Mouse (Mus musculus) bone marrow, adult 2 months (tissue): ENCODE data around the gene Gm21954.

Source experiments
- CTCF ChIP-seq: fragments of 200-500 bp; IDR thresholded peaks from 2 replicates; pipeline ENCODE4 v1.5.1; 2011; ENCODE audit warnings: low read length, control low read depth; ENCODE audit not compliant: control insufficient read depth, insufficient read depth
- POLR2A ChIP-seq: fragments of 200-500 bp; IDR thresholded peaks from 2 replicates; pipeline ENCODE4 v1.6.1; 2011; ENCODE audit warnings: low read depth, mild to moderate bottlenecking, control low read depth, low read length, borderline replicate concordance; ENCODE audit not compliant: control insufficient read depth

GRCm38 (mm10) chr3:55465785-55466184 is 6.2 kb downstream of the Gm21954 start:
- TF ChIP-seq POLR2A: no peak
- no peak for TF ChIP-seq CTCF
